ENCODE assay signal across 18 mouse cellular contexts in genomic region chr10:128640891-128641290, GRCm38 (mm10). TPM values are rescaled to one million over a fixed set of nuclear protein-coding genes. Genes with fewer than 3 reads are reported as not detected.
"Had no signal": no experiment of that assay in that cellular context is flagged by ENCODE, and none has a peak within 500 bp of the region (broad histone marks: within the 10 kb centered on the region; RNA-seq: fewer than 3 reads in every experiment).

No protein-coding gene starts in this region.

- H3K27ac ChIP-seq: midbrain, embryonic 10.5 days; midbrain, embryonic 12.5 days; neural tube, embryonic 13.5 days; neural tube, embryonic 15.5 days; stomach, embryonic 15.5 days; stomach, postnatal 0 days had no signal

- H3K27me3 ChIP-seq: neural tube, embryonic 13.5 days; neural tube, embryonic 15.5 days; stomach, embryonic 15.5 days had no signal

- H3K9me3 ChIP-seq: midbrain, embryonic 10.5 days; midbrain, embryonic 12.5 days; neural tube, embryonic 13.5 days; neural tube, embryonic 15.5 days; stomach, embryonic 15.5 days had no signal

- H3K4me3 ChIP-seq: midbrain, embryonic 10.5 days; midbrain, embryonic 12.5 days; myocyte; neural tube, embryonic 13.5 days; neural tube, embryonic 15.5 days; stomach, embryonic 15.5 days had no signal

- H3K9ac ChIP-seq: lung, embryonic 14.5 days; midbrain, embryonic 12.5 days; neural tube, embryonic 13.5 days; neural tube, embryonic 15.5 days; stomach, embryonic 15.5 days had no signal

- DNase-seq: lung, adult 18-20 months; lung, embryonic 14.5 days; lung, postnatal 10 days; lung, postnatal 4 days; midbrain, embryonic 14.5 days; retina, postnatal 1 day; right cerebral cortex, adult 18-20 months; thymus, adult 2 months; thymus, postnatal 25 days; thymus, postnatal 4 days had no signal

RNA-seq across cellular contexts. Expression of gene Ikzf4, which starts 4.9 kb away (rescaled TPM):
- total RNA-seq: megakaryocyte, adult 5-6 weeks had no signal
